Comparison of ENCODE assay signal across 14 mouse cellular contexts in the genomic region with DNA sequence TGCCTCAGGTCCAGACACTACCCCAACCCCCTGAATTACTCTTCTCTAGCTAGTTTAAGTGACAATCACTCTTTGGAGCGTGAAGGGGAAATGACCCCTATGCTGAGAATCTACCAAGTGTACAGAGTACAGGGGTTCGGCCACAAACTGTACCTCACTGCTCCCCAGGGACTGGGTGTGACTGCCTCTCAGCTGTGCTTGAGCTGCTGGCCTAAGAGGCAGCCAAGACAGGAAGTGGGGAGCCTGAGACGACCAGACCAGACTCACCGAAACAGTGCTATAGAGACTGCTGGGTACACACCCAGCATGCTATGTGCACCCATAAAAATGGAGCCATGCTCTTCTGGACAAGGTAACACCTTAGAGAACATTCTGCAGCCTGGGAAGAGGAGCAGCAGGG.
DNase-seq lines count a peak whose midpoint lies in the region; ATAC-seq and TF ChIP-seq lines count a peak whose summit lies in the region.
"Had no signal": no experiment of that assay in that cellular context is flagged by ENCODE, and none has a peak within 500 bp of the region (broad histone marks: within the 10 kb centered on the region; RNA-seq: fewer than 3 reads in every experiment).

No protein-coding gene starts in this region.

- no peak overlapping the region for H3K27ac ChIP-seq in gastrocnemius, adult 2 months
- H3K27ac ChIP-seq in kidney, embryonic 16.5 days (ENCODE audit: low read length), result no peak overlapping the region
- H3K27ac ChIP-seq: heart, embryonic 15.5 days; kidney, embryonic 15.5 days; neural tube, embryonic 13.5 days had no signal

- 38% methylated on average over 4 of the region's 4 CpGs for WGBS in kidney, embryonic 16.5 days

- H3K36me3 ChIP-seq in kidney, embryonic 16.5 days (ENCODE audit: insufficient read depth, low read length), result no peaks in the 10 kb centered on the region
- H3K36me3 ChIP-seq: heart, embryonic 15.5 days had no signal

- H3K9ac ChIP-seq in kidney, embryonic 16.5 days (replicated peaks; ENCODE audit: low read length), result no peak overlapping the region
- H3K9ac ChIP-seq: heart, embryonic 15.5 days; kidney, embryonic 15.5 days; neural tube, embryonic 13.5 days had no signal

- ATAC-seq in monocyte, adult 5-6 weeks (replicated peaks; ENCODE audit: insufficient number of reproducible peaks, low FRiP score, low TSS enrichment, poor library complexity, severe bottlenecking), result peak; percentile 78
- ATAC-seq in kidney, embryonic 16.5 days (ENCODE audit: low FRiP score, low TSS enrichment), result no peak

- no peaks in the 10 kb centered on the region for H3K27me3 ChIP-seq in kidney, embryonic 16.5 days (ENCODE audit: insufficient read depth, low read length)
- H3K27me3 ChIP-seq: heart, embryonic 15.5 days; kidney, embryonic 15.5 days; megakaryocyte, embryonic 14.5 days; neural tube, embryonic 13.5 days had no signal

- no peak for TF ChIP-seq CTCF in gastrocnemius, adult 2 months (IDR thresholded peaks at IDR 0.05)

- H3K9me3 ChIP-seq in kidney, embryonic 16.5 days (ENCODE audit: low read length), result no peaks in the 10 kb centered on the region
- H3K9me3 ChIP-seq: heart, embryonic 15.5 days; kidney, embryonic 15.5 days; megakaryocyte, embryonic 14.5 days; neural tube, embryonic 13.5 days had no signal

- intact Hi-C loops in gastrocnemius, adult 2 months (cut with DNase I), result no loop called here
- intact Hi-C loops in heart, postnatal 25 days (cut with DNase I), result no loop called here

- no peak overlapping the region for H3K4me3 ChIP-seq in gastrocnemius, adult 2 months
- H3K4me3 ChIP-seq in kidney, embryonic 16.5 days (ENCODE audit: low read length), result no peak overlapping the region
- H3K4me3 ChIP-seq: erythroblast, embryonic 14.5 days; heart, embryonic 15.5 days; kidney, embryonic 15.5 days; megakaryocyte, embryonic 14.5 days; neural tube, embryonic 13.5 days had no signal

- peak; percentile 55 for DNase-seq in gastrocnemius, adult 2 months
- no peak for DNase-seq in gastrocnemius, postnatal 10 days
- DNase-seq in A20 (ENCODE audit: low read depth, low spot score), result peak; percentile 94
- DNase-seq in heart, postnatal 25 days (ENCODE audit: low spot score), result peak; percentile 19
- no peak for DNase-seq in cerebellum, postnatal 25 days
- no peak for DNase-seq in cerebellum, adult 8-10 months
- DNase-seq: cerebellum, adult 2 months had no signal

- peaks cover 5% of the 10 kb centered on the region for H3K4me1 ChIP-seq in kidney, embryonic 16.5 days (ENCODE audit: insufficient read depth, low read length)
- H3K4me1 ChIP-seq: heart, embryonic 15.5 days; megakaryocyte, embryonic 14.5 days; neural tube, embryonic 13.5 days had no signal

- H3K4me2 ChIP-seq in kidney, embryonic 16.5 days (replicated peaks; ENCODE audit: low read depth, low read length), result no peak overlapping the region
- H3K4me2 ChIP-seq: heart, embryonic 15.5 days; kidney, embryonic 15.5 days; neural tube, embryonic 13.5 days had no signal

Comparison
In these comparisons a context has a peak if more than half of its experiments do, and no peak if none do; other contexts are left out.
1. DNase-seq: peak in gastrocnemius, adult 2 months (single experiment), A20 (single experiment) and heart, postnatal 25 days (single experiment); none in gastrocnemius, postnatal 10 days (single experiment), cerebellum, postnatal 25 days (0 of 2) and cerebellum, adult 8-10 months (single experiment).